Mouse (Mus musculus) intestine, embryonic 16.5 days (tissue): ENCODE measurements around the gene Lamc3. TPM values are rescaled to one million over a fixed set of nuclear protein-coding genes. Genes with fewer than 3 reads are reported as not detected.
A peak's percentile ranks its signal among the peaks of the same experiment; 100 is the strongest.

Source experiments
- ATAC-seq: fragments of 200-750 bp; cut with Nextera tagmentation; 2 replicates; pipeline ENCODE4 v1.8.0; 2017; ENCODE audit warnings: moderate TSS enrichment, moderate library complexity
- H3K27ac ChIP-seq: fragments of 300-500 bp; sonication (generic); 2 replicates; pipeline ENCODE4 v1.5.1; 2014; ENCODE audit warnings: mild to moderate bottlenecking, low read length
- H3K27me3 ChIP-seq: fragments of 300-500 bp; sonication (generic); replicated peaks from 2 replicates; pipeline ENCODE4 v1.6.1; 2014; ENCODE audit warnings: low read length, control low read depth, mixed read lengths; ENCODE audit not compliant: control insufficient read depth, insufficient read depth
- H3K36me3 ChIP-seq: fragments of 300-500 bp; sonication (generic); 2 replicates; pipeline ENCODE4 v1.6.1; 2014; ENCODE audit warnings: low read length, control low read depth; ENCODE audit not compliant: control insufficient read depth, insufficient read depth
- H3K4me1 ChIP-seq: fragments of 300-500 bp; sonication (generic); 2 replicates; pipeline ENCODE4 v1.6.1; 2014; ENCODE audit warnings: low read length, control low read depth, mixed read lengths; ENCODE audit not compliant: control insufficient read depth, insufficient read depth
- H3K4me2 ChIP-seq: fragments of 300-500 bp; sonication (generic); 2 replicates; pipeline ENCODE4 v1.6.1; 2014; ENCODE audit warnings: low read depth, low read length, control low read depth
- H3K4me3 ChIP-seq: fragments of 300-500 bp; sonication (generic); 2 replicates; pipeline ENCODE4 v1.5.1; 2014; ENCODE audit warnings: mild to moderate bottlenecking, low read length
- H3K9ac ChIP-seq: fragments of 300-500 bp; sonication (generic); 2 replicates; pipeline ENCODE4 v1.6.1; 2014; ENCODE audit warnings: low read depth, low read length
- H3K9me3 ChIP-seq: fragments of 300-500 bp; sonication (generic); 2 replicates; pipeline ENCODE4 v1.6.1; 2016; ENCODE audit warnings: low read length, control low read depth; ENCODE audit not compliant: control insufficient read depth
- WGBS: fragments of 180-500 bp; shearing (Covaris S2); extraction: QIAGEN DNeasy Blood & Tissue Kit; methylation state at CpG from one replicate; pipeline ENCODE4 v1.1.7; 2014; 5-methylcytosine and 5-hydroxymethylcytosine counted together
- polyA plus RNA-seq: library from polyadenylated mRNA; unstranded; fragments of >200 nt; fragmentation: Nextera tagmentation; extraction: Ambion mirVana; gene quantifications from 2 replicates; pipeline ENCODE4 v1.2.1, GENCODE M21; 2015

Lamc3 gene
- polyA plus RNA-seq, 1 experiment from 2014 or later: 0.44 TPM

GRCm38 (mm10) chr2:31893110-31893669, 6.1 kb downstream of the Lamc3 start:
- 62% methylated on average over 10 of the region's 10 CpGs for WGBS
- Histone ChIP-seq H3K9ac (no peak overlapping the region), H3K9me3 (no peaks in the 10 kb centered on the region), H3K4me3 (no peak overlapping the region), H3K36me3 (no peaks in the 10 kb centered on the region), H3K4me1 (peaks cover 7% of the 10 kb centered on the region; the same call in 1 of the 2 replicates), H3K4me2 (no peak overlapping the region), H3K27me3 (peaks cover 7% of the 10 kb centered on the region), H3K27ac (no peak overlapping the region)
- ATAC-seq: no peak

GRCm38 (mm10) chr2:31894221-31894870, 7.3 kb downstream of the Lamc3 start:
- no peak for ATAC-seq
- no peak overlapping the region for H3K27ac ChIP-seq
- no peak overlapping the region for H3K4me3 ChIP-seq
- H3K4me1 ChIP-seq: no peaks in the 10 kb centered on the region
- H3K9ac ChIP-seq: no peak overlapping the region
- H3K9me3 ChIP-seq: no peaks in the 10 kb centered on the region
- 64% methylated on average over 13 of the region's 13 CpGs for WGBS
- H3K4me2 ChIP-seq: no peak overlapping the region
- H3K36me3 ChIP-seq: no peaks in the 10 kb centered on the region
- H3K27me3 ChIP-seq: no peaks in the 10 kb centered on the region

GRCm38 (mm10) chr2:31900932-31901331, 13.8 kb downstream of the Lamc3 start:
- no peak overlapping the region for H3K9ac ChIP-seq
- 76% methylated on average over 4 of the region's 4 CpGs for WGBS
- no peak for ATAC-seq

GRCm38 (mm10) chr2:31901659-31902362, 14.7 kb downstream of the Lamc3 start:
- H3K27ac ChIP-seq: no peak overlapping the region
- H3K9ac ChIP-seq: no peak overlapping the region
- H3K36me3 ChIP-seq: no peaks in the 10 kb centered on the region
- H3K4me1 ChIP-seq: no peaks in the 10 kb centered on the region
- no peak overlapping the region for H3K4me2 ChIP-seq
- 54% methylated on average over 4 of the region's 4 CpGs for WGBS
- no peaks in the 10 kb centered on the region for H3K9me3 ChIP-seq
- H3K4me3 ChIP-seq: no peak overlapping the region
- no peaks in the 10 kb centered on the region for H3K27me3 ChIP-seq
- ATAC-seq: peak; percentile 47; the same call in 1 of the 2 replicates

More at GRCm38 (mm10) chr2:31900932-31901331, 13.8 kb downstream of the Lamc3 start:
- Histone ChIP-seq H3K4me2 (no peak overlapping the region), H3K36me3 (no peaks in the 10 kb centered on the region), H3K27me3 (no peaks in the 10 kb centered on the region), H3K9me3 (no peaks in the 10 kb centered on the region), H3K27ac (no peak overlapping the region), H3K4me3 (no peak overlapping the region), H3K4me1 (no peaks in the 10 kb centered on the region)

GRCm38 (mm10) chr2:31904089-31904488, 17.0 kb downstream of the Lamc3 start:
- no peaks in the 10 kb centered on the region for H3K9me3 ChIP-seq
- no peaks in the 10 kb centered on the region for H3K27me3 ChIP-seq
- H3K36me3 ChIP-seq: no peaks in the 10 kb centered on the region
- WGBS: 30% methylated on average over 6 of the region's 6 CpGs
- no peak overlapping the region for H3K9ac ChIP-seq
- no peak overlapping the region for H3K4me2 ChIP-seq
- no peak overlapping the region for H3K4me3 ChIP-seq
- H3K27ac ChIP-seq: no peak overlapping the region
- ATAC-seq: no peak
- no peaks in the 10 kb centered on the region for H3K4me1 ChIP-seq

- Histone ChIP-seq H3K4me2 (no peak overlapping the region), H3K4me3 (no peak overlapping the region), H3K9me3 (no peaks in the 10 kb centered on the region), H3K27ac (no peak overlapping the region), H3K9ac (no peak overlapping the region), H3K36me3 (no peaks in the 10 kb centered on the region), H3K4me1 (no peaks in the 10 kb centered on the region), H3K27me3 (no peaks in the 10 kb centered on the region)
- WGBS: 16% methylated on average over 8 of the region's 8 CpGs
- no peak for ATAC-seq
Measured at GRCm38 (mm10) chr2:31904622-31905021, 17.5 kb downstream of the Lamc3 start.

- Histone ChIP-seq H3K4me3 (no peak overlapping the region), H3K4me1 (no peaks in the 10 kb centered on the region), H3K9me3 (no peaks in the 10 kb centered on the region), H3K27ac (no peak overlapping the region), H3K36me3 (no peaks in the 10 kb centered on the region), H3K9ac (no peak overlapping the region), H3K27me3 (no peaks in the 10 kb centered on the region), H3K4me2 (no peak overlapping the region)
- peak; percentile 60 for ATAC-seq
- WGBS: 37% methylated on average over 9 of the region's 9 CpGs
Measured at GRCm38 (mm10) chr2:31905682-31906081, 18.6 kb downstream of the Lamc3 start.

GRCm38 (mm10) chr2:31906407-31906806, 19.3 kb downstream of the Lamc3 start:
- Histone ChIP-seq H3K9ac (no peak overlapping the region), H3K27ac (no peak overlapping the region), H3K9me3 (no peaks in the 10 kb centered on the region), H3K4me2 (no peak overlapping the region), H3K4me3 (no peak overlapping the region), H3K4me1 (no peaks in the 10 kb centered on the region), H3K27me3 (no peaks in the 10 kb centered on the region), H3K36me3 (no peaks in the 10 kb centered on the region)
- 61% methylated on average over 9 of the region's 9 CpGs for WGBS
- ATAC-seq: no peak

GRCm38 (mm10) chr2:31912575-31912974, 25.5 kb downstream of the Lamc3 start:
- ATAC-seq: no peak
- WGBS: 77% methylated on average over 4 of the region's 4 CpGs

More at GRCm38 (mm10) chr2:31912575-31912974, 25.5 kb downstream of the Lamc3 start:
- no peak overlapping the region for H3K9ac ChIP-seq
- no peaks in the 10 kb centered on the region for H3K27me3 ChIP-seq
- no peak overlapping the region for H3K27ac ChIP-seq
- H3K36me3 ChIP-seq: no peaks in the 10 kb centered on the region
- H3K4me3 ChIP-seq: no peak overlapping the region
- no peaks in the 10 kb centered on the region for H3K4me1 ChIP-seq
- H3K9me3 ChIP-seq: no peaks in the 10 kb centered on the region
- H3K4me2 ChIP-seq: no peak overlapping the region
